8 mouse cellular contexts compared by ENCODE assay signal in the genomic region with DNA sequence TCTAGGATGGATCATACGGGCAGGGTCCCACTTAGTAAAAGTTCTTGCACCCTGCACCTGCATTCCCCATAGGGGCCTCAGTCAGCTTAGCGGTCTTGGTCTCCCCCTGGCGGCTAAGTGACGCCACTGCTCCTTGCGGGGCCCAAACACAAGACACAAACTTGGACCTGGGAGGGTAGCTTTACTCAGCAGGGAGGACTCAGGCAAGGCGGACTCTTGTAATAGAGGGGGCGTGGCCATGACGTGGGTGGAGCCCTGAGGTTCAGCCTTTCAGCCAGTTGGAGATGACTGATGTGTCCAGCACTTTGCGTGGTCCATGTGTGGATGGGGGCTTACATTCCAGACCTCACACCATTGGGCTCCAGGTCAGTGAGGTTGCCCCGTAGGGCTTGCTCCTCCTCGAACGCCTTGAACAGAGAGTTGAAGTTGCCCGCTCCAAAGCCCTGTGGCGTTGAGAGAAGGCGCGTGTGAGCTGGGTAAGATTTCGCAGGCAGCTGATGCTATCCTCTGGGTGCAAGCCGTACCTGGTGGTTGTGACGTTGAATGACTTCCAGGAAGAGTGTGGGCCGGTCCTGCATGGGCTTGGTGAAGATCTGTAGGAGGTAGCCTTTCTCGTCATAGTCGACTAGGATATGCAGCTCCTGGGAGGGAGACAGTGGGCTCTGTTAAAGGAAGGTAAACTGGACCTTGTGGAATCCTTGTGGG. TPM values are rescaled to one million over a fixed set of nuclear protein-coding genes. Genes with fewer than 3 reads are reported as not detected.
DNase-seq lines count a peak whose midpoint lies in the region; ATAC-seq and TF ChIP-seq lines count a peak whose summit lies in the region.

No protein-coding gene starts in this region.

- no peak for TF ChIP-seq POLR2A in ES-Bruce4 (IDR thresholded peaks at IDR 0.05; ENCODE audit: insufficient read depth, low read length)
- no peak for TF ChIP-seq POLR2A in testis, adult 2 months (IDR thresholded peaks at IDR 0.05; ENCODE audit: control insufficient read depth, low read depth, low read length)

- H3K4me3 ChIP-seq in ES-Bruce4 (ENCODE audit: low read depth, low read length): peak overlapping the region; percentile 28
- no peak overlapping the region; the same call in 1 of the 2 replicates for H3K4me3 ChIP-seq in forebrain, embryonic 13.5 days
- no peak overlapping the region for H3K4me3 ChIP-seq in heart, postnatal 0 days (ENCODE audit: low read depth, low read length)
- peak overlapping the region; percentile 37 for H3K4me3 ChIP-seq in liver, embryonic 16.5 days (ENCODE audit: low read depth, low read length)
- 0 out of 2 replicates have a peak overlapping the region, but pooled peaks have one; percentile 14 for H3K4me3 ChIP-seq in neural tube, embryonic 13.5 days
- peak overlapping the region; percentile 53 for H3K4me3 ChIP-seq in testis, adult 2 months (ENCODE audit: control insufficient read depth, low read depth, low read length)

- H3K9ac ChIP-seq in ES-Bruce4 (ENCODE audit: low read depth, poor library complexity, severe bottlenecking): no peak overlapping the region
- no peak overlapping the region; the same call in 1 of the 2 replicates for H3K9ac ChIP-seq in forebrain, embryonic 13.5 days
- H3K9ac ChIP-seq in heart, postnatal 0 days (replicated peaks; ENCODE audit: low read depth, low read length): no peak overlapping the region
- H3K9ac ChIP-seq in liver, embryonic 16.5 days (ENCODE audit: low read depth, low read length): peak overlapping the region; percentile 26; the same call in 1 of the 2 replicates
- H3K9ac ChIP-seq in neural tube, embryonic 13.5 days: peak overlapping the region; percentile 31; the same call in 1 of the 2 replicates

- TF ChIP-seq EP300 in ES-Bruce4 (IDR thresholded peaks at IDR 0.05; ENCODE audit: insufficient read depth, low read depth, low read length): 0 out of 2 replicates have a peak, but pooled peaks have one; percentile 23
- no peak for TF ChIP-seq EP300 in heart, postnatal 0 days (IDR thresholded peaks at IDR 0.05; ENCODE audit: low read depth)

- no peaks in the 10 kb centered on the region for H3K9me3 ChIP-seq in ES-Bruce4 (replicated peaks; ENCODE audit: control insufficient read depth, insufficient read depth, low read length, poor library complexity, severe bottlenecking)
- H3K9me3 ChIP-seq in forebrain, embryonic 13.5 days (replicated peaks): no peaks in the 10 kb centered on the region
- H3K9me3 ChIP-seq in heart, postnatal 0 days (replicated peaks; ENCODE audit: control insufficient read depth, low read length): 0 out of 2 replicates have a peak, but pooled peaks cover 3% of the 10 kb centered on the region
- no peaks in the 10 kb centered on the region for H3K9me3 ChIP-seq in liver, embryonic 16.5 days (replicated peaks; ENCODE audit: control insufficient read depth, low read length)
- H3K9me3 ChIP-seq in neural tube, embryonic 13.5 days: no peaks in the 10 kb centered on the region

- H3K27me3 ChIP-seq in ES-Bruce4 (ENCODE audit: control insufficient read depth, insufficient read depth, low read length, poor library complexity, severe bottlenecking): no peaks in the 10 kb centered on the region
- no peaks in the 10 kb centered on the region for H3K27me3 ChIP-seq in forebrain, embryonic 13.5 days
- no peaks in the 10 kb centered on the region for H3K27me3 ChIP-seq in heart, postnatal 0 days (ENCODE audit: control insufficient read depth, insufficient read depth, low read length)
- no peaks in the 10 kb centered on the region for H3K27me3 ChIP-seq in liver, embryonic 16.5 days (ENCODE audit: control insufficient read depth, insufficient read depth, low read depth, low read length)
- H3K27me3 ChIP-seq in neural tube, embryonic 13.5 days: no peaks in the 10 kb centered on the region
- H3K27me3 ChIP-seq in testis, adult 2 months (ENCODE audit: control insufficient read depth, insufficient read depth, low read length): no peaks in the 10 kb centered on the region

- H3K36me3 ChIP-seq in ES-Bruce4 (ENCODE audit: control insufficient read depth, insufficient read depth, low read length, poor library complexity, severe bottlenecking): no peaks in the 10 kb centered on the region
- H3K36me3 ChIP-seq in forebrain, embryonic 13.5 days (ENCODE audit: poor library complexity, severe bottlenecking): peaks cover 9% of the 10 kb centered on the region
- H3K36me3 ChIP-seq in heart, postnatal 0 days (replicated peaks; ENCODE audit: control insufficient read depth, insufficient read depth, low read length): peaks cover 9% of the 10 kb centered on the region
- 0 out of 2 replicates have a peak, but pooled peaks cover 2% of the 10 kb centered on the region for H3K36me3 ChIP-seq in liver, embryonic 16.5 days (ENCODE audit: control insufficient read depth, insufficient read depth)
- peaks cover 5% of the 10 kb centered on the region for H3K36me3 ChIP-seq in neural tube, embryonic 13.5 days
- H3K36me3 ChIP-seq in testis, adult 2 months (ENCODE audit: control insufficient read depth, insufficient read depth, low read length): no peaks in the 10 kb centered on the region

- no peaks in the 10 kb centered on the region for H3K4me1 ChIP-seq in ES-Bruce4 (ENCODE audit: control insufficient read depth, insufficient read depth, low read length)
- peaks cover 12% of the 10 kb centered on the region for H3K4me1 ChIP-seq in forebrain, embryonic 13.5 days
- no peaks in the 10 kb centered on the region for H3K4me1 ChIP-seq in heart, postnatal 0 days (ENCODE audit: control insufficient read depth, insufficient read depth)
- H3K4me1 ChIP-seq in liver, embryonic 16.5 days (ENCODE audit: control insufficient read depth, low read depth, low read length): peaks cover 18% of the 10 kb centered on the region
- peaks cover 18% of the 10 kb centered on the region for H3K4me1 ChIP-seq in neural tube, embryonic 13.5 days (replicated peaks)
- peaks cover 8% of the 10 kb centered on the region for H3K4me1 ChIP-seq in testis, adult 2 months (ENCODE audit: control insufficient read depth, insufficient read depth, low read length)

- H3K4me2 ChIP-seq in forebrain, embryonic 13.5 days: peak overlapping the region; percentile 48
- H3K4me2 ChIP-seq in heart, postnatal 0 days (ENCODE audit: low read depth, low read length): 0 out of 2 replicates have a peak overlapping the region, but pooled peaks have one; percentile 5
- peak overlapping the region; percentile 55 for H3K4me2 ChIP-seq in liver, embryonic 16.5 days (ENCODE audit: low read depth, low read length)
- peak overlapping the region; percentile 48 for H3K4me2 ChIP-seq in neural tube, embryonic 13.5 days

- DNase-seq in heart, postnatal 0 days (ENCODE audit: low spot score): peak; percentile 86
- DNase-seq in kidney, postnatal 36 days: peak; percentile 90 to 92

- TF ChIP-seq CTCF in ES-Bruce4 (IDR thresholded peaks at IDR 0.05; ENCODE audit: low read depth, low read length): peak; percentile 95
- peak; percentile 97 for TF ChIP-seq CTCF in heart, postnatal 0 days (IDR thresholded peaks at IDR 0.05; ENCODE audit: low read depth)
- TF ChIP-seq CTCF in testis, adult 2 months (IDR thresholded peaks at IDR 0.05; ENCODE audit: control insufficient read depth, insufficient read depth, insufficient replicate concordance, low read depth, low read length): peak; percentile 99

- peak; percentile 49; the same call in 1 of the 2 replicates for ATAC-seq in cerebellum, adult (ENCODE audit: insufficient number of reproducible peaks, low FRiP score, low TSS enrichment)
- ATAC-seq in forebrain, embryonic 13.5 days: peak; percentile 77
- ATAC-seq in heart, postnatal 0 days (ENCODE audit: insufficient read depth, low read depth): peak; percentile 83
- ATAC-seq in liver, embryonic 16.5 days (ENCODE audit: low read depth): peak; percentile 91
- peak; percentile 68 for ATAC-seq in neural tube, embryonic 13.5 days (ENCODE audit: low read depth)

- H3K27ac ChIP-seq in ES-Bruce4 (ENCODE audit: insufficient read depth, low read length): no peak overlapping the region
- no peak overlapping the region for H3K27ac ChIP-seq in forebrain, embryonic 13.5 days
- no peak overlapping the region for H3K27ac ChIP-seq in heart, postnatal 0 days (ENCODE audit: low read depth)
- H3K27ac ChIP-seq in liver, embryonic 16.5 days (ENCODE audit: low read length): no peak overlapping the region
- no peak overlapping the region for H3K27ac ChIP-seq in neural tube, embryonic 13.5 days (replicated peaks)
- H3K27ac ChIP-seq in testis, adult 2 months (ENCODE audit: control insufficient read depth, insufficient read depth, low read depth, low read length): no peak overlapping the region

- WGBS in forebrain, embryonic 13.5 days: 12% methylated on average over 22 of the region's 22 CpGs
- WGBS in heart, postnatal 0 days: 12% methylated on average over 22 of the region's 22 CpGs
- WGBS in liver, embryonic 16.5 days (ENCODE audit: insufficient replicate concordance): 22% methylated on average over 22 of the region's 22 CpGs
- 17% methylated on average over 22 of the region's 22 CpGs for WGBS in neural tube, embryonic 13.5 days

RNA-seq across cellular contexts. Expression of gene Psmd9, which starts 2.6 kb away (rescaled TPM):
- 24.8 TPM in 2 replicates for polyA plus RNA-seq in ES-Bruce4 (2011; ENCODE audit: insufficient read depth, insufficient read length, low read depth, missing spikeins)
- 75.5 and 77.3 TPM in 2 replicates for polyA plus RNA-seq in forebrain, embryonic 13.5 days (2015; fragmentation: Nextera tagmentation; extraction: Ambion mirVana)
- total RNA-seq in heart, postnatal 0 days (2014; rRNA removed; ENCODE audit: low replicate concordance): 11.2 and 19.5 TPM in 2 replicates
- 54.0 and 54.9 TPM in 2 replicates for polyA plus RNA-seq in heart, postnatal 0 days (2015; fragmentation: Nextera tagmentation; extraction: Ambion mirVana)
- polyA plus RNA-seq in liver, embryonic 16.5 days (2015; fragmentation: Nextera tagmentation; extraction: Ambion mirVana): 63.8 and 73.2 TPM in 2 replicates
- polyA plus RNA-seq in neural tube, embryonic 13.5 days (2015; fragmentation: Nextera tagmentation; extraction: Ambion mirVana): 66.9 and 67.9 TPM in 2 replicates
- polyA plus RNA-seq in testis, adult 2 months (2012; rRNA removed): 36.3 and 37.1 TPM in 2 replicates

RNA-seq across cellular contexts. Expression of gene Hpd, which starts 10.7 kb away (rescaled TPM):
- not detected in 2 replicates for polyA plus RNA-seq in ES-Bruce4 (2011; ENCODE audit: insufficient read depth, insufficient read length, low read depth, missing spikeins)
- not detected in 2 replicates for polyA plus RNA-seq in forebrain, embryonic 13.5 days (2015; fragmentation: Nextera tagmentation; extraction: Ambion mirVana)
- total RNA-seq in heart, postnatal 0 days (2014; rRNA removed; ENCODE audit: low replicate concordance): 0.43 and 0.92 TPM in 2 replicates
- polyA plus RNA-seq in heart, postnatal 0 days (2015; fragmentation: Nextera tagmentation; extraction: Ambion mirVana): not detected in 2 replicates
- polyA plus RNA-seq in liver, embryonic 16.5 days (2015; fragmentation: Nextera tagmentation; extraction: Ambion mirVana): 110 and 129 TPM in 2 replicates
- polyA plus RNA-seq in neural tube, embryonic 13.5 days (2015; fragmentation: Nextera tagmentation; extraction: Ambion mirVana): not detected in 2 replicates
- polyA plus RNA-seq in testis, adult 2 months (2012; rRNA removed): 1.7 TPM in 2 replicates

RNA-seq across cellular contexts. Expression of gene Setd1b, which starts 29.8 kb away (rescaled TPM):
- polyA plus RNA-seq in ES-Bruce4 (2011; ENCODE audit: insufficient read depth, insufficient read length, low read depth, missing spikeins): 8.6 and 11.3 TPM in 2 replicates
- polyA plus RNA-seq in forebrain, embryonic 13.5 days (2015; fragmentation: Nextera tagmentation; extraction: Ambion mirVana): 13.4 and 13.9 TPM in 2 replicates
- total RNA-seq in heart, postnatal 0 days (2014; rRNA removed; ENCODE audit: low replicate concordance): 5.5 and 6.1 TPM in 2 replicates
- 4.9 and 5.1 TPM in 2 replicates for polyA plus RNA-seq in heart, postnatal 0 days (2015; fragmentation: Nextera tagmentation; extraction: Ambion mirVana)
- 3.5 and 4.1 TPM in 2 replicates for polyA plus RNA-seq in liver, embryonic 16.5 days (2015; fragmentation: Nextera tagmentation; extraction: Ambion mirVana)
- 11.5 and 13.1 TPM in 2 replicates for polyA plus RNA-seq in neural tube, embryonic 13.5 days (2015; fragmentation: Nextera tagmentation; extraction: Ambion mirVana)
- polyA plus RNA-seq in testis, adult 2 months (2012; rRNA removed): 11.3 and 13.7 TPM in 2 replicates

RNA-seq across cellular contexts. Expression of gene Rhof, which starts 39.3 kb away (rescaled TPM):
- polyA plus RNA-seq in ES-Bruce4 (2011; ENCODE audit: insufficient read depth, insufficient read length, low read depth, missing spikeins): 1.6 and 2.0 TPM in 2 replicates
- 4.3 and 5.0 TPM in 2 replicates for polyA plus RNA-seq in forebrain, embryonic 13.5 days (2015; fragmentation: Nextera tagmentation; extraction: Ambion mirVana)
- total RNA-seq in heart, postnatal 0 days (2014; rRNA removed; ENCODE audit: low replicate concordance): 1.4 and 2.1 TPM in 2 replicates
- polyA plus RNA-seq in heart, postnatal 0 days (2015; fragmentation: Nextera tagmentation; extraction: Ambion mirVana): 0.71 and 1.1 TPM in 2 replicates
- polyA plus RNA-seq in liver, embryonic 16.5 days (2015; fragmentation: Nextera tagmentation; extraction: Ambion mirVana): 1.7 and 2.3 TPM in 2 replicates
- 4.2 and 4.4 TPM in 2 replicates for polyA plus RNA-seq in neural tube, embryonic 13.5 days (2015; fragmentation: Nextera tagmentation; extraction: Ambion mirVana)
- 0.78 and 1.1 TPM in 2 replicates for polyA plus RNA-seq in testis, adult 2 months (2012; rRNA removed)

Comparison
In these comparisons a context has a peak if more than half of its experiments do, and no peak if none do; other contexts are left out.
1. H3K4me3 ChIP-seq: peak in ES-Bruce4 (single experiment), liver, embryonic 16.5 days (single experiment), neural tube, embryonic 13.5 days (single experiment) and testis, adult 2 months (single experiment); none in forebrain, embryonic 13.5 days (single experiment) and heart, postnatal 0 days (single experiment).
2. H3K9ac ChIP-seq: peak in liver, embryonic 16.5 days (single experiment) and neural tube, embryonic 13.5 days (single experiment); none in ES-Bruce4 (single experiment), forebrain, embryonic 13.5 days (single experiment) and heart, postnatal 0 days (single experiment).
3. H3K4me2 ChIP-seq: peak in every context shown above with its lines; median percentile 55 in liver, embryonic 16.5 days; 48 in forebrain, embryonic 13.5 days; 48 in neural tube, embryonic 13.5 days; 5 in heart, postnatal 0 days.
4. RNA of gene Hpd, which starts 10.7 kb away (polyA plus RNA-seq): 110 to 129 TPM in liver, embryonic 16.5 days; 1.7 TPM in testis, adult 2 months, not detected in ES-Bruce4, not detected in heart, postnatal 0 days, not detected in forebrain, embryonic 13.5 days and not detected in neural tube, embryonic 13.5 days; every median in the first group is over 10 times any median in the second.
5. Peak in every context shown above with its lines, with median percentiles within 50 percentile points of each other: CTCF ChIP-seq and ATAC-seq.